Mouse (Mus musculus) limb, embryonic 10.5 days (tissue): ENCODE results near the gene Pip5k1b. TPM values are rescaled to one million over a fixed set of nuclear protein-coding genes. Genes with fewer than 3 reads are reported as not detected.

Experiments used
- DNase-seq: peaks from one replicate; pipeline ENCODE4 v3.0.0-alpha.2; 2017; ENCODE audit warnings: low spot score
- H3K27ac ChIP-seq: fragments of 300-500 bp; sonication (generic); 2 replicates; pipeline ENCODE4 v1.5.1; 2016; ENCODE audit warnings: mild to moderate bottlenecking
- H3K27me3 ChIP-seq: fragments of 300-500 bp; sonication (generic); 2 replicates; pipeline ENCODE4 v1.6.1; 2016; ENCODE audit warnings: low read depth, mild to moderate bottlenecking; ENCODE audit not compliant: poor library complexity, severe bottlenecking
- H3K36me3 ChIP-seq: fragments of 300-500 bp; sonication (generic); 2 replicates; pipeline ENCODE4 v1.6.1; 2016; ENCODE audit warnings: mild to moderate bottlenecking, moderate library complexity
- H3K4me1 ChIP-seq: fragments of 300-500 bp; sonication (generic); 2 replicates; pipeline ENCODE4 v1.6.1; 2016
- H3K4me3 ChIP-seq: fragments of 300-500 bp; sonication (generic); 2 replicates; pipeline ENCODE4 v1.5.1; 2016; ENCODE audit warnings: mild to moderate bottlenecking, moderate library complexity
- H3K9me3 ChIP-seq: fragments of 300-500 bp; sonication (generic); replicated peaks from 2 replicates; pipeline ENCODE4 v1.6.1; 2016; ENCODE audit warnings: mild to moderate bottlenecking
- WGBS: fragments of 180-500 bp; shearing (Covaris S2); methylation state at CpG from one replicate; pipeline ENCODE4 v1.1.7; 2016; 5-methylcytosine and 5-hydroxymethylcytosine counted together
- polyA plus RNA-seq: library from polyadenylated mRNA; unstranded; fragments of >200 nt; fragmentation: Nextera tagmentation; extraction: Ambion mirVana; gene quantifications from 2 replicates; pipeline ENCODE4 v1.2.1, GENCODE M21; 2016

The Pip5k1b gene
- polyA plus RNA-seq, 1 experiment from 2014 or later: 0.50 TPM

GRCm38 (mm10) chr19:24501525-24501924 lies 54.1 kb downstream of the Pip5k1b start:
- H3K9me3 ChIP-seq: no peaks in the 10 kb centered on the region
- no peaks in the 10 kb centered on the region for H3K4me1 ChIP-seq
- H3K27me3 ChIP-seq: no peaks in the 10 kb centered on the region
- no peaks in the 10 kb centered on the region for H3K36me3 ChIP-seq
- H3K4me3 ChIP-seq: no peak overlapping the region
- no peak overlapping the region for H3K27ac ChIP-seq
- DNase-seq: no peak

GRCm38 (mm10) chr19:24500431-24500830 lies 55.2 kb downstream of the Pip5k1b start:
- Histone ChIP-seq H3K4me3 (no peak overlapping the region), H3K4me1 (no peaks in the 10 kb centered on the region), H3K9me3 (no peaks in the 10 kb centered on the region), H3K27ac (no peak overlapping the region), H3K27me3 (no peaks in the 10 kb centered on the region), H3K36me3 (no peaks in the 10 kb centered on the region)
- WGBS: 91% methylated on average over 5 of the region's 5 CpGs
- no peak for DNase-seq

- Histone ChIP-seq H3K4me1 (no peaks in the 10 kb centered on the region), H3K36me3 (no peaks in the 10 kb centered on the region), H3K4me3 (no peak overlapping the region), H3K27me3 (no peaks in the 10 kb centered on the region), H3K9me3 (no peaks in the 10 kb centered on the region), H3K27ac (no peak overlapping the region)
- no peak for DNase-seq
- 87% methylated on average over 3 of the region's 3 CpGs for WGBS
Measured at GRCm38 (mm10) chr19:24499291-24499690, 56.4 kb downstream of the Pip5k1b start.

GRCm38 (mm10) chr19:24493887-24494286 lies 61.8 kb downstream of the Pip5k1b start:
- 87% methylated on average over 4 of the region's 4 CpGs for WGBS
- no peaks in the 10 kb centered on the region for H3K9me3 ChIP-seq
- no peak overlapping the region for H3K27ac ChIP-seq
- DNase-seq: no peak
- no peaks in the 10 kb centered on the region for H3K36me3 ChIP-seq
- no peaks in the 10 kb centered on the region for H3K4me1 ChIP-seq
- no peak overlapping the region for H3K4me3 ChIP-seq
- no peaks in the 10 kb centered on the region for H3K27me3 ChIP-seq

GRCm38 (mm10) chr19:24491824-24492223 lies 63.8 kb downstream of the Pip5k1b start:
- no peak for DNase-seq
- Histone ChIP-seq H3K27ac (no peak overlapping the region), H3K27me3 (no peaks in the 10 kb centered on the region), H3K4me3 (no peak overlapping the region), H3K9me3 (no peaks in the 10 kb centered on the region), H3K4me1 (no peaks in the 10 kb centered on the region), H3K36me3 (no peaks in the 10 kb centered on the region)
- 70% methylated on average over 3 of the region's 3 CpGs for WGBS

GRCm38 (mm10) chr19:24490275-24490674 lies 65.4 kb downstream of the Pip5k1b start:
- 84% methylated on average over 5 of the region's 5 CpGs for WGBS
- no peak overlapping the region for H3K27ac ChIP-seq

GRCm38 (mm10) chr19:24486433-24487296 lies 69.0 kb downstream of the Pip5k1b start:
- 79% methylated on average over 8 of the region's 8 CpGs for WGBS

More at GRCm38 (mm10) chr19:24490275-24490674, 65.4 kb downstream of the Pip5k1b start:
- DNase-seq: no peak
- no peak overlapping the region for H3K4me3 ChIP-seq
- H3K36me3 ChIP-seq: no peaks in the 10 kb centered on the region
- H3K27me3 ChIP-seq: no peaks in the 10 kb centered on the region
- no peaks in the 10 kb centered on the region for H3K4me1 ChIP-seq
- no peaks in the 10 kb centered on the region for H3K9me3 ChIP-seq

GRCm38 (mm10) chr19:24484612-24485194 lies 71.0 kb downstream of the Pip5k1b start:
- no peaks in the 10 kb centered on the region for H3K9me3 ChIP-seq
- DNase-seq: no peak
- H3K27me3 ChIP-seq: no peaks in the 10 kb centered on the region
- no peaks in the 10 kb centered on the region for H3K4me1 ChIP-seq
- 70% methylated on average over 4 of the region's 4 CpGs for WGBS
- no peak overlapping the region for H3K27ac ChIP-seq
- no peak overlapping the region for H3K4me3 ChIP-seq
- H3K36me3 ChIP-seq: no peaks in the 10 kb centered on the region

More at GRCm38 (mm10) chr19:24486433-24487296, 69.0 kb downstream of the Pip5k1b start:
- Histone ChIP-seq H3K36me3 (no peaks in the 10 kb centered on the region), H3K27me3 (no peaks in the 10 kb centered on the region), H3K27ac (no peak overlapping the region), H3K9me3 (no peaks in the 10 kb centered on the region), H3K4me3 (no peak overlapping the region), H3K4me1 (no peaks in the 10 kb centered on the region)
- no peak for DNase-seq

GRCm38 (mm10) chr19:24480916-24481315 lies 74.8 kb downstream of the Pip5k1b start:
- Histone ChIP-seq H3K4me1 (peaks cover 14% of the 10 kb centered on the region), H3K36me3 (no peaks in the 10 kb centered on the region), H3K4me3 (no peak overlapping the region), H3K9me3 (no peaks in the 10 kb centered on the region), H3K27ac (no peak overlapping the region), H3K27me3 (no peaks in the 10 kb centered on the region)
- DNase-seq: no peak
- 75% methylated on average over 2 of the region's 2 CpGs for WGBS

- Histone ChIP-seq H3K27ac (peak within 1 kb of the TSS; percentile 91), H3K36me3 (no peaks in the 10 kb centered on the region), H3K4me1 (peaks cover 16% of the 10 kb centered on the region), H3K4me3 (peak within 1 kb of the TSS; percentile 87), H3K9me3 (no peaks in the 10 kb centered on the region), H3K27me3 (no peaks in the 10 kb centered on the region)
- DNase-seq: peak; percentile 95
- WGBS: under 1% methylated on average over 92 of the region's 92 CpGs
Measured at GRCm38 (mm10) chr19:24476929-24477882, 78.5 kb downstream of the Pip5k1b start, which contains the start of gene Fam122a. TSS of gene Fam122a (minus strand) at chr19:24477356.

- peak; percentile 42 for DNase-seq
- Histone ChIP-seq H3K27ac (peak overlapping the region; percentile 91), H3K27me3 (no peaks in the 10 kb centered on the region), H3K4me3 (peak overlapping the region; percentile 87), H3K9me3 (no peaks in the 10 kb centered on the region), H3K4me1 (peaks cover 16% of the 10 kb centered on the region), H3K36me3 (no peaks in the 10 kb centered on the region)
- WGBS: 2% methylated on average over 11 of the region's 11 CpGs
Measured at GRCm38 (mm10) chr19:24476461-24476860, 79.2 kb downstream of the Pip5k1b start.

- Histone ChIP-seq H3K27ac (no peak overlapping the region), H3K4me3 (no peak overlapping the region), H3K9me3 (no peaks in the 10 kb centered on the region), H3K4me1 (peaks cover 16% of the 10 kb centered on the region), H3K27me3 (no peaks in the 10 kb centered on the region), H3K36me3 (no peaks in the 10 kb centered on the region)
- no peak for DNase-seq
- WGBS: 87% methylated on average over 6 of the region's 6 CpGs
Measured at GRCm38 (mm10) chr19:24475281-24475680, 80.4 kb downstream of the Pip5k1b start.
